Mouse (Mus musculus) erythroblast, embryonic 14.5 days (primary cell): Measurements from ENCODE around the gene Ttll3. TPM values are rescaled to one million over a fixed set of nuclear protein-coding genes. Genes with fewer than 3 reads are reported as not detected.

Experiments
- H3K27me3 ChIP-seq: 2 replicates; pipeline ENCODE4 v1.6.1; 2012; ENCODE audit warnings: inconsistent platforms; ENCODE audit not compliant: control insufficient read depth
- H3K36me3 ChIP-seq: 2 replicates; pipeline ENCODE4 v1.6.1; 2012; ENCODE audit warnings: mild to moderate bottlenecking, inconsistent platforms; ENCODE audit not compliant: control insufficient read depth
- H3K4me1 ChIP-seq: 2 replicates; pipeline ENCODE4 v1.6.1; 2012; ENCODE audit warnings: inconsistent platforms; ENCODE audit not compliant: control insufficient read depth
- H3K4me3 ChIP-seq: replicated peaks from 2 replicates; pipeline ENCODE3; 2012; ENCODE audit warnings: moderate library complexity, mild to moderate bottlenecking, inconsistent platforms
- H3K9me3 ChIP-seq: 2 replicates; pipeline ENCODE4 v1.6.1; 2012; ENCODE audit warnings: low read length, inconsistent platforms, mixed read lengths; ENCODE audit not compliant: control insufficient read depth
- GATA1 ChIP-seq: IDR thresholded peaks from 2 replicates; pipeline ENCODE4 v1.6.1; 2012; ENCODE audit warnings: low read length, inconsistent platforms, mixed read lengths
- TAL1 ChIP-seq: IDR thresholded peaks from 3 replicates; pipeline ENCODE4 v1.6.1; 2012; ENCODE audit warnings: low read length, inconsistent platforms, mixed read lengths
- polyA plus RNA-seq: library from polyadenylated mRNA; stranded (reverse); fragments of >175 nt; gene quantifications from 2 replicates; pipeline ENCODE4 v1.2.3, GENCODE M21; 2012

Gene Ttll3
- polyA plus RNA-seq, 1 experiment: 0.16 TPM

DNA sequence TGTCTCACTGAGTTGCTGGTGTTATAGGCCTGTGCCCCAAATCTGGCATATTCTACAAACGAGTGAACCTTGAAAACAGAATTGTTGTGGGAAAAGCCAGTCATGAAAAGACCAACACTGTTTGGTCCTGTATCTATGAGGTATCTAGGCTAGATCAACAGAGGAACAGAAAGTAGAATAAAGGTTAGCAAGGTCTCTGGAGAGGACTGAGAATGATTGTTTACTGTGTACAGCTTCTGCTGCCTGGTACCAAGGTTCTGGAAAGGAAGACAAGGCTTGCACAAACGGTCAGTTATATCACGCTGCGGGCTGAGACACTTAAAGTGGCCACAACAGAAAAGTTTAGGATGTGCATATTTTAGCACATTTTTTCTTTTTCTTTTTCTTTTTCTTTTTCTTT lies 37.6 kb downstream of the Ttll3 start:
- Histone ChIP-seq H3K4me1 (no peaks in the 10 kb centered on the region), H3K36me3 (no peaks in the 10 kb centered on the region), H3K27me3 (peaks cover 3% of the 10 kb centered on the region; the same call in 1 of the 2 replicates), H3K9me3 (peaks cover 3% of the 10 kb centered on the region), H3K4me3 (no peak overlapping the region)
- TF ChIP-seq TAL1: no peak
- no peak for TF ChIP-seq GATA1

DNA sequence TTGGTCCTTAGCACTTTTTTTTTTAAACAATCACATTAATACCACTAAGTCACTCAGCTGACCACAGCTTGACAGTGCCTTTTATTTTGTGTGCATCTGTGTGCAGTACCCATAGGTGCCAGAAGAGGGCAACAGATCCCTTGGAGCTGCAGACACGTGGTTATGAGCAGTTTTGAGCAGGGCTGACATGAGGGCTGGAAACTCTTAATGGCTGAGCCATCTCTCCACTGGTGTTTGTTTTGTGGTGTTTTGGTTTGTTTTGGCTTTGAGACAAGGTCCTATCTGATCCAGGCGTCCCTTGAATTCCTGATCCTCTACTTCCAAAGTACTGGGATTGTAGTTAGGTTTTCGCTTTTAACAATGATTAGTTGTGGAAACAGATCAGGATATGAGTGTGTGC lies 38.3 kb downstream of the Ttll3 start:
- TF ChIP-seq TAL1 (no peak), GATA1 (no peak)
- Histone ChIP-seq H3K4me3 (no peak overlapping the region), H3K9me3 (peaks cover 3% of the 10 kb centered on the region), H3K27me3 (peaks cover 3% of the 10 kb centered on the region; the same call in 1 of the 2 replicates), H3K36me3 (no peaks in the 10 kb centered on the region), H3K4me1 (no peaks in the 10 kb centered on the region)

DNA sequence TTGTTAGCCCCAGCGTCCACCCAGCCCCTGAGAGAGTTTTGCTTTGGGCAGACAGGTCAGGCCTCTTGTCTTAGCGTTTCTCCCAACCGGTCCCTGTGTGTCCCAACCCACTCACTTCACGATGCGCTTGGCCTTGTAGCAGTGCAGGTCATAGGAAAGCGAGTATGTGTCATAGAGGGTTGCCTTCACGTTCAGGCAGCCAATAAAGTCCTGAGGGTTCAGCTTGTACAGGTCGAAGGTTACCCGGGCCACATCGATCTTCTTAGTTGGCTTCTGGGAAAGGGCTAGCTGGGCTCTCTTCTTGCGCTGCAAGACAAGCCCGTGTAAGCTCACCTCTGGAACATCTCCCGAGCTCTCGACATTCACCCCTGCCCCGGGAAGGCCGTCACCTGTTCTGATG lies 38.9 kb downstream of the Ttll3 start:
- Histone ChIP-seq H3K4me1 (no peaks in the 10 kb centered on the region), H3K36me3 (no peaks in the 10 kb centered on the region), H3K27me3 (peaks cover 3% of the 10 kb centered on the region; the same call in 1 of the 2 replicates), H3K4me3 (no peak overlapping the region), H3K9me3 (peaks cover 3% of the 10 kb centered on the region)
- TF ChIP-seq GATA1 (no peak), TAL1 (no peak)

DNA sequence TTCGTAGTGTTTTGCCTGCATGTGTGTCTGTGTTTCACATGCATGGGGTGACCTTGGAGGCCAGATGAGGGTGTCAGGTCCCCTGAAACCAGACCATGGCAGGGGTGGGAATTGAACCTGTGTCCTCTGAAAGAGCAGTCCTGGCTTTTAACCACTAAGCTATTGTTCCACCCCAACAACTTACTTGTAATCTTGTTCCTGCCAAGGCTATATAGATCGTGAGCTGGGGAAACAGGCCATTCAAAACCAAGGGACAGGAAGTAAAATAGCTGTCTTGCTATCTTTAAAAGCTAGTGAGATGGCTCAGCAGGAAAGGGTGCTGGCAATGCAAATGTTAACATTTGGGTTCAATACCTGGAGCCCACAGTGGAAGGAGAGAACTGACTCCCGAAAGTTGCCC lies 40.9 kb downstream of the Ttll3 start:
- no peaks in the 10 kb centered on the region for H3K36me3 ChIP-seq
- H3K4me3 ChIP-seq: no peak overlapping the region
- H3K4me1 ChIP-seq: no peaks in the 10 kb centered on the region
- TF ChIP-seq TAL1: no peak
- TF ChIP-seq GATA1: no peak
- H3K9me3 ChIP-seq: peaks cover 3% of the 10 kb centered on the region
- H3K27me3 ChIP-seq: peaks cover 3% of the 10 kb centered on the region; the same call in 1 of the 2 replicates

DNA sequence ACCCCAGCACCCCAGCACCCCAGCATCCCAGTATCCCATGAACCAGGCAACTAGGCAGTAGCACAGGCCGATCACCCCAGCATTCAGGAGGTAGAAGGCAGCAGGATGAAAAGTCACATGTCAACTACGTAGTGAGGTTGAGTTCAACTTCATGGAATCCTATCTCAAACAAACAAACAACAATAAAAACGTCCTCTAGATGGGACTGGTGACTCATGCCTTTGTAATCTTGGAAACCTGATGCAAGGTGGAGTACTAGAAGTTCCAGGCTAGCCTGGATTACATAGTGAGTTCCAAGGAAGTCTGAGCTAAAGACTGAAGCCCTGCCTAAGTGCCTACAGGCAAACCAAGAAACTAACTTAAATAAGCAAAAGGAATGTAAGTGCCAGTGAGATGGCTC lies 41.8 kb downstream of the Ttll3 start:
- TF ChIP-seq TAL1: no peak
- no peak for TF ChIP-seq GATA1
- Histone ChIP-seq H3K4me1 (no peaks in the 10 kb centered on the region), H3K9me3 (peaks cover 3% of the 10 kb centered on the region), H3K27me3 (no peaks in the 10 kb centered on the region), H3K4me3 (no peak overlapping the region), H3K36me3 (no peaks in the 10 kb centered on the region)

DNA sequence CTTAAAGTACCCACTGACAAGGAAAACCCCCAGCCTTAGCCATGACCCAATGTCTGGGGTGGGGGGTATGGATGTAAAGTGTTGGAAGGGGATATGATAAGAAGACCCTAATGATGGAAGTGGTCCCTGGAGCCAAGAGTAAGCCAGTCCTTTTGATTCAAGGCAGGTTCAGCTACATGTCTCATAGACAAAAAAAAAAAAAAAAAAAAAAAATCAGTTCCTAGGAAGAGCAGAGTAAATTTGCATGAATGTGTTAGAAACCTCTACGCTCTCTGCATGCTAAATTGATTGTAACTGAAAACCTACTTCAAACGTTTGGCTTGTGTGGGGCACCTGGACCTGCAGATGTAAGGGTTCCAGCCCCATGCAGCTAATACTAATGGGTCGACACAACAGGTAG lies 42.7 kb downstream of the Ttll3 start:
- no peak overlapping the region for H3K4me3 ChIP-seq
- peaks cover 3% of the 10 kb centered on the region for H3K9me3 ChIP-seq
- no peaks in the 10 kb centered on the region for H3K4me1 ChIP-seq
- H3K27me3 ChIP-seq: no peaks in the 10 kb centered on the region
- no peaks in the 10 kb centered on the region for H3K36me3 ChIP-seq
- no peak for TF ChIP-seq GATA1
- no peak for TF ChIP-seq TAL1

DNA sequence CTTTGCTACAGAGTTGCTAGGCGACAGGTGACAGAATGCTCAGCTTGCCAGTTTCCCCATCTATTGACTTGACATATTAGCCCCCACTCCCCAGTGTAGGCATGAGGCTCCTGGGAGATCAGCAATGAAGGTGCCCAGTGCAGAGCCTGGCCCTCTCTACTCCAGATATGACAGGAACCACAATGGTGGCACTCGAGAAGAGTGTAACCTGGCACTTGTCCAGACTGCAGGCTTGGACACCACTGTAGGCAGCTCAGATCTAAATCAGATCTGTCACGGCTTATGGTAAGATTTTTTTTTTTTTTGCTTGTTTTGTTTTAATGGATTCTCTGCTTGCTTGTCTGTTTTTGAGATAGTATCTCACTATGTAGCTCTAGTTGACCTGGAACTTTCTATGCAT lies 44.6 kb downstream of the Ttll3 start:
- Histone ChIP-seq H3K27me3 (no peaks in the 10 kb centered on the region), H3K4me3 (no peak overlapping the region), H3K36me3 (no peaks in the 10 kb centered on the region), H3K9me3 (no peaks in the 10 kb centered on the region), H3K4me1 (no peaks in the 10 kb centered on the region)
- TF ChIP-seq GATA1: no peak
- TF ChIP-seq TAL1: no peak

DNA sequence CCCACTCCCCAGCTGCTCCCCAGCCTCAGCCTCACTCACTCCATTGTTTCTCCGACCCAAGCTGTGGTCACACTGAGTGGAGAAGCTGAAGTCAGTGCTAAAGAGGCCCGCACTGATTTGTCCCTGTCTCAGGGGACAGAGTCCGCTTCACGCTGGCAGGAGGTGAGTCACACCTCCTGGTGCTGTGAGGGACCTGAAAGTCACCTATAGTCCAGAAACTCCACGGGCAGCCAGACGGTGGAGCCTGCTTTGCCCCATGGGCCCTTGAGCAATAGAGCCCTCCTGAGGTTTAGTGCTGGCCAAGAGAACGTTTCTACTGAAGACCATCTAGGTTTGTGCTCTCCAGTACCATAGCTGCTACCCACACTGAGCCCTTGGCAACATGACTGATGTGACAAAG lies 45.6 kb downstream of the Ttll3 start:
- H3K27me3 ChIP-seq: no peaks in the 10 kb centered on the region
- no peaks in the 10 kb centered on the region for H3K9me3 ChIP-seq
- no peaks in the 10 kb centered on the region for H3K36me3 ChIP-seq
- TF ChIP-seq TAL1 (no peak), GATA1 (no peak)
- H3K4me1 ChIP-seq: no peaks in the 10 kb centered on the region
- H3K4me3 ChIP-seq: no peak overlapping the region

DNA sequence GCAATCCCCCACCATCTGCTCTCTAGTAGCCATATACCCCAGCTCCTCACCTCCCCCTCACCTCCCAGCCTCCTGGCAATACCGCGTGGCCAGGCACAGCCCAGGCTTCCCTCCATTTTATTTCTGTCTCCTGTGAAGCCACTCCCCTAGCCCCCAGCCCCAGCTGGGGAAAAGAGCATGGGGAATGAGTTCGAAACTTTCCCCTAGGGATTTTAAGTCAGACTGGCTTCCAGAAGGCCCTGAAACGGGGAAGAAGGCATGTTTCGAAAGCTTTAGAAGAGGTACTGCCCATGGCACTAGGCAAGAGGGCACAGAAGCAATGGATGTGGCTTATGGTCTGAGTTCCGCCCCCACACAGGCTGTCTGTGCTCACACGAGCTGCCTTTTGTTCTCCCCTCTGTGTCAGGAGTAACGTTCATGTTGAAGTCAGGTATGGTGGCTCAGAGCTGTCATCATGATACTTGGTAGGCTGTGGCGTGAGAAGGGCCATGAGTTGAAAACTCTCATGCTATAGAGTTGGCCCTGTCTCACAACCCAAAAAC lies 46.7 kb downstream of the Ttll3 start, which contains the start of gene Cidec:
TSS of gene Cidec (minus strand) at position 97 of the 542 bp plus-strand sequence.
- Histone ChIP-seq H3K27me3 (no peaks in the 10 kb centered on the region), H3K4me3 (no peak within 1 kb of the TSS), H3K36me3 (no peaks in the 10 kb centered on the region), H3K4me1 (no peaks in the 10 kb centered on the region), H3K9me3 (no peaks in the 10 kb centered on the region)
- TF ChIP-seq GATA1 (no peak), TAL1 (no peak)

DNA sequence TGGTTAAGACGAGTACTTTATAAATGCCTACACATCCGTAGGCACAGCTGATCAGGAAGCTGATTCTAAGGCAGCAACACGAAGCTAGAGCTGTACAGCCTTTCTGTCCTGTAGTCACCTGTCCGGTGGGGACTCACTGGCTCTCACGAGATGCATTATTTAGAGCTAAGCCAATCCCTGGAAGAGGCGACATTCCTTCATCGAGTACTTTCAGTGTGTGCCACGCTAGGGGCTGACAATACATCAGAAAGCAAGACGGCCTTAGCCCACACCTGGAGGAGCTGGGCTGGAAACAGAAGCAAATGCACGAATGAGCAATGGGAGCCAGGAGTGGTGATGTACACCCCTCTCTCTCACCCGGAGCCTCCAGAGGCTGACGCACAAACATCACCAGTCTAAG lies 48.1 kb downstream of the Ttll3 start:
- no peaks in the 10 kb centered on the region for H3K36me3 ChIP-seq
- TF ChIP-seq GATA1 (no peak), TAL1 (no peak)
- no peaks in the 10 kb centered on the region for H3K27me3 ChIP-seq
- no peaks in the 10 kb centered on the region for H3K9me3 ChIP-seq
- H3K4me1 ChIP-seq: peaks cover 6% of the 10 kb centered on the region
- H3K4me3 ChIP-seq: no peak overlapping the region
